Mouse (Mus musculus): ENCODE measurements around the gene Tas2r130.

Gene Tas2r130

GRCm38 (mm10) chr6:131630812-131631211 is at the start of gene Tas2r130:
Gene Tas2r130, minus strand, starts transcription at chr6:131630912.
- no peak for TF ChIP-seq GATA4 (IDR thresholded peaks at IDR 0.05; ENCODE audit: insufficient replicate concordance, low read length)

- TF ChIP-seq GATA4 (IDR thresholded peaks at IDR 0.05; ENCODE audit: insufficient replicate concordance, low read length): no peak
These were observed 48.1 kb upstream of the Tas2r130 start, which contains the start of gene Tas2r106 for GRCm38 (mm10) chr6:131678786-131679185. Gene Tas2r106, minus strand, starts transcription at chr6:131678886.

- TF ChIP-seq GATA4 (IDR thresholded peaks at IDR 0.05; ENCODE audit: insufficient replicate concordance, low read length): no peak
These were observed 29.3 kb upstream of the Tas2r130 start, which contains the start of gene Tas2r107 for GRCm38 (mm10) chr6:131660049-131660448. Gene Tas2r107, minus strand, starts transcription at chr6:131660149.

- TF ChIP-seq GATA4 (IDR thresholded peaks at IDR 0.05; ENCODE audit: insufficient replicate concordance, low read length): no peak
These were observed 25.9 kb downstream of the Tas2r130 start for GRCm38 (mm10) chr6:131604821-131605220.

Data from liver, adult (tissue).